ENCODE assay signal across 8 mouse cellular contexts in the genomic region with DNA sequence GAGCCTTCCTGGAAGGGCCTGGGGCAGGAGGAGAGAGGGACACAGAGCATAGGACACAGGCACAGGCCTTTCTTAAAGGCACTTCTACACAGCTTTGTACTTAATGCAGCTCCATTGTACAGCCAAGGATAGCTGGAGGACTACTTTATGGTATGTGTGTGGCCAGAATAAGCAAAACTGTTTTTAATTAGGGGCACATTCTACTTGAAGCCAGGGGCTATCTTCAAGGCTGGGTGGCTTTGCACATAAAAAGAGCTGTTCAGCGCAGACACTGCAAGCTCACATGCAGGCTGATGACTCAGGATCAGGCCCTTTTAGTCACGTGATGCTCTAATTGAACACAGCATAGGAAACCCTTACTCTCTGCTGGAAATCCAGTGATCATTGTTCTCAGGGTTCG.
DNase-seq lines count a peak whose midpoint lies in the region; ATAC-seq and TF ChIP-seq lines count a peak whose summit lies in the region.

No protein-coding gene starts in this region.

- in situ Hi-C loops in ES-E14 (cut with MboI; ENCODE audit: low sequenced_read_pairs in 2 of 2, unreplicated experiment in 2 of 2) = no loop called here

- H3K4me2 ChIP-seq in limb, embryonic 15.5 days = no peak overlapping the region

- no peaks in the 10 kb centered on the region for H3K27me3 ChIP-seq in forebrain, embryonic 10.5 days (ENCODE audit: poor library complexity, severe bottlenecking)
- no peaks in the 10 kb centered on the region for H3K27me3 ChIP-seq in limb, embryonic 15.5 days

- H3K9me3 ChIP-seq in ES-E14 (ENCODE audit: control insufficient read depth, insufficient read depth, low read depth, low read length) = no peaks in the 10 kb centered on the region
- peaks cover 10% of the 10 kb centered on the region; the same call in 1 of the 2 replicates for H3K9me3 ChIP-seq in forebrain, embryonic 10.5 days
- H3K9me3 ChIP-seq in limb, embryonic 15.5 days = no peaks in the 10 kb centered on the region

- no peak overlapping the region; the same call in 1 of the 2 replicates for H3K27ac ChIP-seq in ES-E14 (ENCODE audit: insufficient read depth, low read depth, low read length, poor library complexity, severe bottlenecking)
- H3K27ac ChIP-seq in forebrain, embryonic 10.5 days = 0 out of 2 replicates have a peak overlapping the region, but pooled peaks have one; percentile 32
- no peak overlapping the region for H3K27ac ChIP-seq in limb, embryonic 15.5 days

- peaks cover 0 to 4% of the 10 kb centered on the region in 2 experiments; a peak in 1 of 4 replicates for H3K4me1 ChIP-seq in ES-E14 (ENCODE audit: control insufficient read depth in 2 of 2, insufficient read depth in 2 of 2, low read length in 2 of 2, poor library complexity in 1 of 2)
- peaks cover 21% of the 10 kb centered on the region for H3K4me1 ChIP-seq in forebrain, embryonic 10.5 days
- peaks cover 6% of the 10 kb centered on the region; the same call in 1 of the 2 replicates for H3K4me1 ChIP-seq in limb, embryonic 15.5 days

- no peak overlapping the region for H3K9ac ChIP-seq in ES-E14 (ENCODE audit: insufficient read depth, low read depth, low read length, poor library complexity, severe bottlenecking)
- no peak overlapping the region for H3K9ac ChIP-seq in limb, embryonic 15.5 days

- H3K4me3 ChIP-seq in ES-E14 (ENCODE audit: insufficient read depth in 1 of 2, low read depth in 1 of 2, low read length in 2 of 2, poor library complexity in 1 of 2, severe bottlenecking in 1 of 2) = no peak overlapping the region
- H3K4me3 ChIP-seq in forebrain, embryonic 10.5 days = no peak overlapping the region
- no peak overlapping the region for H3K4me3 ChIP-seq in limb, embryonic 15.5 days

- ATAC-seq in limb, embryonic 15.5 days (ENCODE audit: insufficient number of reproducible peaks, low FRiP score, low TSS enrichment, low read depth) = peak; percentile 72; the same call in 1 of the 2 replicates

- peaks cover 40% of the 10 kb centered on the region for H3K36me3 ChIP-seq in ES-E14 (ENCODE audit: control insufficient read depth, insufficient read depth, low read length, poor library complexity, severe bottlenecking)
- H3K36me3 ChIP-seq in forebrain, embryonic 10.5 days (replicated peaks) = peaks cover 100% of the 10 kb centered on the region
- peaks cover 64% of the 10 kb centered on the region for H3K36me3 ChIP-seq in limb, embryonic 15.5 days

- WGBS in forebrain, embryonic 10.5 days = 51% methylated on average over 3 of the region's 3 CpGs
- 30% methylated on average over 3 of the region's 3 CpGs for WGBS in limb, embryonic 15.5 days

- DNase-seq in adrenal gland, adult (ENCODE audit: inconsistent age in 2 of 2, low spot score in 1 of 2) = peak; percentile 25 to 72
- no peak for DNase-seq in adrenal gland, adult 8-10 months
- peak; percentile 30 for DNase-seq in ES-E14 (ENCODE audit: low read depth, low spot score)
- DNase-seq in forebrain, embryonic 10.5 days (ENCODE audit: extremely low spot score, low spot score) = no peak
- no peak for DNase-seq in lung, adult 18-20 months
- no peak for DNase-seq in gastrocnemius, postnatal 10 days
- DNase-seq in thymus, postnatal 0 days (ENCODE audit: low spot score) = no peak

TF ChIP-seq in ES-E14, 5 proteins besides CTCF, POLR2A, EP300 and RAD21:
- TF ChIP-seq MAFK (IDR thresholded peaks at IDR 0.05; ENCODE audit: insufficient read depth, low read depth, low read length) (0 out of 2 replicates have a peak, but pooled peaks have one; percentile 28), ZNF384 (IDR thresholded peaks at IDR 0.05; ENCODE audit: low read depth, low read length) (no peak), ZC3H11A (IDR thresholded peaks at IDR 0.05; ENCODE audit: borderline replicate concordance, low read depth, low read length) (no peak)

Comparison
In these comparisons a context has a peak if more than half of its experiments do, and no peak if none do; other contexts are left out.
1. DNase-seq: peak in adrenal gland, adult (2 of 2) and ES-E14 (single experiment); none in adrenal gland, adult 8-10 months (single experiment), forebrain, embryonic 10.5 days (single experiment), lung, adult 18-20 months (0 of 2), gastrocnemius, postnatal 10 days (single experiment) and thymus, postnatal 0 days (single experiment).